Mouse (Mus musculus) midbrain, embryonic 12.5 days (tissue): ENCODE results near the gene Zmiz1. TPM values are rescaled to one million over a fixed set of nuclear protein-coding genes. Genes with fewer than 3 reads are reported as not detected.

Source experiments
- ATAC-seq: fragments of 200-750 bp; cut with Nextera tagmentation; 2 replicates; pipeline ENCODE4 v1.8.0; 2017; ENCODE audit warnings: low read depth, moderate TSS enrichment, moderate library complexity; ENCODE audit not compliant: low FRiP score
- H3K27ac ChIP-seq: fragments of 300-500 bp; sonication (generic); replicated peaks from 2 replicates; pipeline ENCODE4 v1.5.1; 2016; ENCODE audit warnings: mild to moderate bottlenecking
- H3K27me3 ChIP-seq: fragments of 300-500 bp; sonication (generic); 2 replicates; pipeline ENCODE4 v1.6.1; 2016; ENCODE audit warnings: mild to moderate bottlenecking
- H3K36me3 ChIP-seq: fragments of 300-500 bp; sonication (generic); 2 replicates; pipeline ENCODE4 v1.6.1; 2016
- H3K4me1 ChIP-seq: fragments of 300-500 bp; sonication (generic); 2 replicates; pipeline ENCODE4 v1.6.1; 2016
- H3K4me2 ChIP-seq: fragments of 300-500 bp; sonication (generic); replicated peaks from 2 replicates; pipeline ENCODE4 v1.6.1; 2016; ENCODE audit warnings: mild to moderate bottlenecking, moderate library complexity
- H3K4me3 ChIP-seq: fragments of 300-500 bp; sonication (generic); 2 replicates; pipeline ENCODE4 v1.5.1; 2016; ENCODE audit warnings: mild to moderate bottlenecking
- H3K9ac ChIP-seq: fragments of 300-500 bp; sonication (generic); replicated peaks from 2 replicates; pipeline ENCODE4 v1.6.1; 2016; ENCODE audit warnings: mild to moderate bottlenecking, moderate library complexity
- H3K9me3 ChIP-seq: fragments of 300-500 bp; sonication (generic); 2 replicates; pipeline ENCODE4 v1.6.1; 2016; ENCODE audit warnings: mild to moderate bottlenecking
- WGBS: fragments of 180-500 bp; shearing (Covaris S2); methylation state at CpG from one replicate; pipeline ENCODE4 v1.1.7; 2016; 5-methylcytosine and 5-hydroxymethylcytosine counted together
- polyA plus RNA-seq: library from polyadenylated mRNA; unstranded; fragments of >200 nt; fragmentation: Nextera tagmentation; extraction: Ambion mirVana; gene quantifications from 2 replicates; pipeline ENCODE4 v1.2.1, GENCODE M21; 2016

Gene Zmiz1
- polyA plus RNA-seq, 1 experiment from 2014 or later = 79.4 TPM

GRCm38 (mm10) chr14:25548650-25549049 lies 89.7 kb downstream of the Zmiz1 start:
- H3K36me3 ChIP-seq = peaks cover 65% of the 10 kb centered on the region
- H3K27me3 ChIP-seq = no peaks in the 10 kb centered on the region; the same call in 1 of the 2 replicates
- H3K4me2 ChIP-seq = no peak overlapping the region
- peak overlapping the region; percentile 60 for H3K27ac ChIP-seq
- no peak for ATAC-seq
- H3K9me3 ChIP-seq = no peaks in the 10 kb centered on the region
- H3K9ac ChIP-seq = no peak overlapping the region
- WGBS = 88% methylated on average over 6 of the region's 6 CpGs
- H3K4me1 ChIP-seq = peaks cover 74% of the 10 kb centered on the region
- H3K4me3 ChIP-seq = no peak overlapping the region

GRCm38 (mm10) chr14:25549125-25549524 lies 90.1 kb downstream of the Zmiz1 start:
- Histone ChIP-seq H3K4me3 (no peak overlapping the region), H3K4me2 (no peak overlapping the region), H3K27ac (peak overlapping the region; percentile 60), H3K36me3 (peaks cover 64% of the 10 kb centered on the region), H3K9ac (no peak overlapping the region), H3K27me3 (no peaks in the 10 kb centered on the region; the same call in 1 of the 2 replicates), H3K9me3 (no peaks in the 10 kb centered on the region), H3K4me1 (peaks cover 78% of the 10 kb centered on the region)
- 90% methylated on average over 7 of the region's 7 CpGs for WGBS
- no peak for ATAC-seq

- peak; percentile 80 for ATAC-seq
- Histone ChIP-seq H3K27ac (peak overlapping the region; percentile 77), H3K9me3 (no peaks in the 10 kb centered on the region), H3K4me2 (peak overlapping the region; percentile 26; the same call in 1 of the 2 replicates), H3K9ac (no peak overlapping the region), H3K36me3 (peaks cover 56% of the 10 kb centered on the region), H3K4me1 (peaks cover 88% of the 10 kb centered on the region), H3K27me3 (no peaks in the 10 kb centered on the region; the same call in 1 of the 2 replicates), H3K4me3 (no peak overlapping the region)
- 15% methylated on average over 10 of the region's 10 CpGs for WGBS
These were observed 91.2 kb downstream of the Zmiz1 start for GRCm38 (mm10) chr14:25549871-25550840.

- no peaks in the 10 kb centered on the region; the same call in 1 of the 2 replicates for H3K27me3 ChIP-seq
- H3K27ac ChIP-seq = peak overlapping the region; percentile 43; the same call in 1 of the 2 replicates
- no peak overlapping the region for H3K4me3 ChIP-seq
- no peak overlapping the region for H3K9ac ChIP-seq
- WGBS = 3% methylated on average over 2 of the region's 2 CpGs
- no peak for ATAC-seq
- peaks cover 94% of the 10 kb centered on the region for H3K4me1 ChIP-seq
- no peak overlapping the region for H3K4me2 ChIP-seq
- H3K9me3 ChIP-seq = no peaks in the 10 kb centered on the region
- peaks cover 40% of the 10 kb centered on the region for H3K36me3 ChIP-seq
These were observed 92.7 kb downstream of the Zmiz1 start for GRCm38 (mm10) chr14:25551731-25552130.

- no peak for ATAC-seq
- Histone ChIP-seq H3K27me3 (no peaks in the 10 kb centered on the region; the same call in 1 of the 2 replicates), H3K27ac (peak overlapping the region; percentile 30; the same call in 1 of the 2 replicates), H3K4me2 (no peak overlapping the region), H3K9ac (no peak overlapping the region), H3K36me3 (peaks cover 24% of the 10 kb centered on the region), H3K4me3 (no peak overlapping the region), H3K9me3 (no peaks in the 10 kb centered on the region), H3K4me1 (peaks cover 87% of the 10 kb centered on the region)
- 85% methylated on average over 2 of the region's 2 CpGs for WGBS
These were observed 94.4 kb downstream of the Zmiz1 start for GRCm38 (mm10) chr14:25553382-25553781.

- Histone ChIP-seq H3K4me1 (peaks cover 76% of the 10 kb centered on the region), H3K27ac (peak overlapping the region; percentile 68), H3K4me2 (no peak overlapping the region), H3K9me3 (no peaks in the 10 kb centered on the region), H3K9ac (peak overlapping the region; percentile 28; the same call in 1 of the 2 replicates), H3K36me3 (peaks cover 26% of the 10 kb centered on the region), H3K4me3 (no peak overlapping the region), H3K27me3 (no peaks in the 10 kb centered on the region; the same call in 1 of the 2 replicates)
- WGBS = 9% methylated on average over 8 of the region's 8 CpGs
- ATAC-seq = no peak
These were observed 95.8 kb downstream of the Zmiz1 start for GRCm38 (mm10) chr14:25554781-25555180.

- Histone ChIP-seq H3K4me3 (no peak overlapping the region), H3K27me3 (no peaks in the 10 kb centered on the region; the same call in 1 of the 2 replicates), H3K27ac (peak overlapping the region; percentile 68), H3K9ac (peak overlapping the region; percentile 28), H3K4me1 (peaks cover 70% of the 10 kb centered on the region), H3K4me2 (0 out of 2 replicates have a peak overlapping the region, but pooled peaks have one; percentile 6), H3K9me3 (no peaks in the 10 kb centered on the region), H3K36me3 (peaks cover 32% of the 10 kb centered on the region)
- 21% methylated on average over 10 of the region's 10 CpGs for WGBS
- 0 out of 2 replicates have a peak, but pooled peaks have one; percentile 21 for ATAC-seq
These were observed 96.4 kb downstream of the Zmiz1 start for GRCm38 (mm10) chr14:25555291-25555781.

- H3K36me3 ChIP-seq = peaks cover 35% of the 10 kb centered on the region
- H3K27me3 ChIP-seq = no peaks in the 10 kb centered on the region; the same call in 1 of the 2 replicates
- H3K9me3 ChIP-seq = no peaks in the 10 kb centered on the region
- H3K27ac ChIP-seq = peak overlapping the region; percentile 68
- no peak overlapping the region for H3K4me3 ChIP-seq
- ATAC-seq = no peak
- H3K4me2 ChIP-seq = 0 out of 2 replicates have a peak overlapping the region, but pooled peaks have one; percentile 6
- peak overlapping the region; percentile 28 for H3K9ac ChIP-seq
- H3K4me1 ChIP-seq = peaks cover 65% of the 10 kb centered on the region
- WGBS = 6% methylated on average over 7 of the region's 7 CpGs
These were observed 96.9 kb downstream of the Zmiz1 start for GRCm38 (mm10) chr14:25555848-25556247.

GRCm38 (mm10) chr14:25557014-25557413 lies 98.0 kb downstream of the Zmiz1 start:
- Histone ChIP-seq H3K4me1 (peaks cover 57% of the 10 kb centered on the region), H3K27me3 (no peaks in the 10 kb centered on the region; the same call in 1 of the 2 replicates), H3K9me3 (no peaks in the 10 kb centered on the region), H3K4me3 (no peak overlapping the region), H3K9ac (no peak overlapping the region), H3K36me3 (peaks cover 39% of the 10 kb centered on the region), H3K27ac (peak overlapping the region; percentile 68), H3K4me2 (no peak overlapping the region)
- 34% methylated on average over 8 of the region's 8 CpGs for WGBS
- no peak for ATAC-seq

- H3K9ac ChIP-seq = no peak overlapping the region
- no peak overlapping the region for H3K27ac ChIP-seq
- no peaks in the 10 kb centered on the region for H3K9me3 ChIP-seq
- H3K36me3 ChIP-seq = peaks cover 34% of the 10 kb centered on the region
- no peaks in the 10 kb centered on the region for H3K27me3 ChIP-seq
- peaks cover 49% of the 10 kb centered on the region for H3K4me1 ChIP-seq
- 97% methylated on average over 1 of the region's 1 CpGs for WGBS
- no peak overlapping the region for H3K4me2 ChIP-seq
- ATAC-seq = no peak
- H3K4me3 ChIP-seq = no peak overlapping the region
These were observed 99.5 kb downstream of the Zmiz1 start for GRCm38 (mm10) chr14:25558479-25558878.

GRCm38 (mm10) chr14:25559907-25560306 lies 100.9 kb downstream of the Zmiz1 start:
- H3K4me1 ChIP-seq = peaks cover 51% of the 10 kb centered on the region

GRCm38 (mm10) chr14:25560841-25561240 lies 101.9 kb downstream of the Zmiz1 start:
- 94% methylated on average over 3 of the region's 3 CpGs for WGBS
- ATAC-seq = no peak
- Histone ChIP-seq H3K9me3 (no peaks in the 10 kb centered on the region), H3K27ac (no peak overlapping the region), H3K4me2 (no peak overlapping the region), H3K36me3 (peaks cover 32% of the 10 kb centered on the region), H3K4me1 (peaks cover 51% of the 10 kb centered on the region), H3K4me3 (no peak overlapping the region), H3K9ac (no peak overlapping the region), H3K27me3 (no peaks in the 10 kb centered on the region)

More at GRCm38 (mm10) chr14:25559907-25560306, 100.9 kb downstream of the Zmiz1 start:
- Histone ChIP-seq H3K27me3 (no peaks in the 10 kb centered on the region), H3K9me3 (no peaks in the 10 kb centered on the region), H3K4me2 (no peak overlapping the region), H3K27ac (0 out of 2 replicates have a peak overlapping the region, but pooled peaks have one; percentile 22), H3K36me3 (peaks cover 32% of the 10 kb centered on the region), H3K9ac (no peak overlapping the region), H3K4me3 (no peak overlapping the region)
- no peak for ATAC-seq
- 87% methylated on average over 5 of the region's 5 CpGs for WGBS
